Mouse (Mus musculus): ENCODE data around the gene Stxbp3. TPM values are rescaled to one million over a fixed set of nuclear protein-coding genes. Genes with fewer than 3 reads are reported as not detected.
A peak's percentile ranks its signal among the peaks of the same experiment; 100 is the strongest.
"Not testable (repeated sequence)": the region's sequence is repeated elsewhere in the genome, so short reads cannot be mapped to it uniquely, and the experiment has no call there.

Gene Stxbp3
- total RNA-seq (2022): 10 to 100 TPM; 34.9 to 50.3 (median 38.4) TPM

- DNase-seq (ENCODE audit: low spot score in 2 of 2): peak; percentile 98
Observed at GRCm38 (mm10) chr3:108840000-108840715, at the start of gene Stxbp3. Gene Stxbp3 (minus strand): TSS chr3:108840526.

- DNase-seq (ENCODE audit: low spot score in 2 of 2): no peak
Observed at GRCm38 (mm10) chr3:108889908-108890307, 49.6 kb upstream of the Stxbp3 start, which contains the start of gene Fndc7. Gene Fndc7 (minus strand): TSS chr3:108890008.

- DNase-seq (ENCODE audit: low spot score in 2 of 2): no peak
Observed at GRCm38 (mm10) chr3:108887618-108887975, 47.3 kb upstream of the Stxbp3 start.

GRCm38 (mm10) chr3:108886934-108887617, 46.8 kb upstream of the Stxbp3 start:
- no peak for DNase-seq (ENCODE audit: low spot score in 2 of 2)

- DNase-seq (ENCODE audit: low spot score in 2 of 2): no peak
Observed at GRCm38 (mm10) chr3:108885686-108886530, 45.6 kb upstream of the Stxbp3 start.

GRCm38 (mm10) chr3:108884706-108885289, 44.5 kb upstream of the Stxbp3 start:
- no peak for DNase-seq (ENCODE audit: low spot score in 2 of 2)

GRCm38 (mm10) chr3:108883067-108883466, 42.7 kb upstream of the Stxbp3 start:
- no peak for DNase-seq (ENCODE audit: low spot score in 2 of 2)

GRCm38 (mm10) chr3:108881873-108882272, 41.5 kb upstream of the Stxbp3 start:
- not testable (repeated sequence) for DNase-seq (ENCODE audit: low spot score in 2 of 2)

- no peak for DNase-seq (ENCODE audit: low spot score in 2 of 2)
Observed at GRCm38 (mm10) chr3:108880544-108881507, 40.5 kb upstream of the Stxbp3 start.

GRCm38 (mm10) chr3:108879836-108880435, 39.6 kb upstream of the Stxbp3 start:
- DNase-seq (ENCODE audit: low spot score in 2 of 2): no peak

GRCm38 (mm10) chr3:108879129-108879528, 38.8 kb upstream of the Stxbp3 start:
- no peak for DNase-seq (ENCODE audit: low spot score in 2 of 2)

GRCm38 (mm10) chr3:108870631-108871030, 30.3 kb upstream of the Stxbp3 start:
- no peak for DNase-seq (ENCODE audit: low spot score in 2 of 2)

- no peak for DNase-seq (ENCODE audit: low spot score in 2 of 2)
Observed at GRCm38 (mm10) chr3:108867449-108867848, 27.1 kb upstream of the Stxbp3 start.

- no peak for DNase-seq (ENCODE audit: low spot score in 2 of 2)
Observed at GRCm38 (mm10) chr3:108865676-108866075, 25.4 kb upstream of the Stxbp3 start.

- no peak for DNase-seq (ENCODE audit: low spot score in 2 of 2)
Observed at GRCm38 (mm10) chr3:108865129-108865528, 24.8 kb upstream of the Stxbp3 start.

- no peak for DNase-seq (ENCODE audit: low spot score in 2 of 2)
Observed at GRCm38 (mm10) chr3:108863091-108863490, 22.8 kb upstream of the Stxbp3 start.

- not testable (repeated sequence) for DNase-seq (ENCODE audit: low spot score in 2 of 2)
Observed at GRCm38 (mm10) chr3:108862282-108862681, 22.0 kb upstream of the Stxbp3 start.

- DNase-seq (ENCODE audit: low spot score in 2 of 2): no peak
Observed at GRCm38 (mm10) chr3:108860786-108861185, 20.5 kb upstream of the Stxbp3 start.

- no peak for DNase-seq (ENCODE audit: low spot score in 2 of 2)
Observed at GRCm38 (mm10) chr3:108858231-108858770, 18.0 kb upstream of the Stxbp3 start.

- no peak for DNase-seq (ENCODE audit: low spot score in 2 of 2)
Observed at GRCm38 (mm10) chr3:108857714-108858113, 17.4 kb upstream of the Stxbp3 start.

Data from gastrocnemius, adult 8-10 months (tissue).